Mouse (Mus musculus): ENCODE results near the gene Cacna1f.

DNA sequence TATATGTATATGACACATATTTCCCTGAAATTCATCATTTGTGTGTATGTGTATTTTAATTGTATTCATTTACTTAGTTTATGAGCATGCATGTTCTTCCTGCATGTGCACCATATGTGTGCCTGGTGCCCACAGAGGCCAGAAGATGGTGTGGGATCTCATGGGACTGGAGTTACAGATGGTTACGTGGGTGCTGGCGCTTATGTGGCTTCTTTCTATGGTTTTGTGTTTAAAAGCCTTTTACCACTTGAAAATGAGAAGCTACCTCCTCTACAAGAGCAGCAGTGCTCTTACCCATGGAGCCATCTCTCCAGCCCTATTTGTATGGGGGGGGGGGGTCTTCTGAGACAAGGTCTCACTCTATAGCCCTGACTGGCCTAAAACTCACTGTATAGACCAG lies 25.7 kb upstream of the Cacna1f start:
- TF ChIP-seq CTCF (conservative IDR thresholded peaks at IDR 0.05 in 1 of 2, IDR thresholded peaks at IDR 0.05 in 1 of 2; ENCODE audit: low read depth in 2 of 2, low read length in 2 of 2) (no peak), ZKSCAN1 (IDR thresholded peaks at IDR 0.05; ENCODE audit: borderline replicate concordance, low read depth, low read length) (no peak)
